Mouse (Mus musculus) embryonic fibroblast, embryonic 13.5 days (primary cell): ENCODE measurements around the gene Skp1a. TPM values are rescaled to one million over a fixed set of nuclear protein-coding genes. Genes with fewer than 3 reads are reported as not detected.

ENCODE experiments used
- H3K27ac ChIP-seq: 2 replicates; pipeline ENCODE4 v1.5.1; 2012; ENCODE audit warnings: low read length, control low read depth, inconsistent platforms; ENCODE audit not compliant: insufficient read depth
- H3K4me1 ChIP-seq: 2 replicates; pipeline ENCODE4 v1.6.1; 2011; ENCODE audit warnings: low read length; ENCODE audit not compliant: control insufficient read depth, insufficient read depth
- H3K4me3 ChIP-seq: 2 replicates; pipeline ENCODE4 v1.5.1; 2011; ENCODE audit warnings: mild to moderate bottlenecking, control low read depth, low read length; ENCODE audit not compliant: insufficient read depth
- CTCF ChIP-seq: IDR thresholded peaks from 2 replicates; pipeline ENCODE4 v1.5.1; 2011; ENCODE audit warnings: mild to moderate bottlenecking, control low read depth, low read length, moderate library complexity, borderline replicate concordance; ENCODE audit not compliant: insufficient read depth
- POLR2A ChIP-seq: IDR thresholded peaks from 2 replicates; pipeline ENCODE4 v1.6.1; 2011; ENCODE audit warnings: low read depth, mild to moderate bottlenecking, control low read depth, low read length, moderate library complexity
- polyA plus RNA-seq: library from polyadenylated mRNA; stranded (reverse); fragments of >200 nt; gene quantifications from 2 replicates; pipeline ENCODE4 v1.2.4, GENCODE M21; 2011; ENCODE audit warnings: low read depth; ENCODE audit not compliant: missing spikeins, insufficient read length

Gene Skp1a
- polyA plus RNA-seq, 1 experiment, result 311 TPM

DNA sequence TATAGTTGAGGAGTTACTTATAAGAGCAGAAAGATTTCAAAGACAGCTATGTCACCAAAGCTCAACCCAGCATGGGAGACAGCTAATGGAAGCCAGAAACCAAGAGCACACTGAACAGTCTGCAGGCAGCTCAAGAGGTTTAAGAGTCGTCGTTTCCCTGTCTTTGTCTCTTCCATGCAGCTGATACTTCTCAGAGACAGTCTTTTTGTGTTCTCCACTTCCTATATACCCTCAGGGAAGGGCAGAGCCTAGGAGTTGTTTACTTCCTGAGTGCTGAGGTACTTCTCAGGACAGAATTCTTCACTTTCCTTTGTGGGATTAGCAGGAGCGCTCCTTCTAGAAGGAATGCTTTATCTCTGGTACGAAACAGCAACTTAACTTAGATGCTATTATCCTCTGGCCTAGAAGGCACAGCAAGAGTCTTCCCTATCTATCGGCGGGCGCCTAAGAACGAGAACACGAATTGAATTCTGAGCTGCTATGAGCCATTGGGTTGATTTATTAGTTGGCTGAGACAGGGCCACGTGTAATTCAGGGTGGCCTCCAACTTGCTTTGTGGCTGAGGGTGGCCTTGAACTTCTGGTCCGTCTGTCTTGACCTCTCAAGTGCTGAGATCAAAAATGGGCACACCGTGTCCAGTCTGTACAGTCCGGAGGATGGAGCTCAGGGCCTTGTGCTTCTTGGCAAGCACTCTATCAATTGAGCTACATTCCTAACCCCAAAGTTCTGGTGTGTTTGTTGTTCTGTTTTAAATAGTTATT, 4.1 kb upstream of the Skp1a start:
- Histone ChIP-seq H3K4me1 (0 out of 2 replicates have a peak, but pooled peaks cover 1% of the 10 kb centered on the region), H3K4me3 (no peak overlapping the region), H3K27ac (no peak overlapping the region)
- TF ChIP-seq CTCF (no peak), POLR2A (no peak)

DNA sequence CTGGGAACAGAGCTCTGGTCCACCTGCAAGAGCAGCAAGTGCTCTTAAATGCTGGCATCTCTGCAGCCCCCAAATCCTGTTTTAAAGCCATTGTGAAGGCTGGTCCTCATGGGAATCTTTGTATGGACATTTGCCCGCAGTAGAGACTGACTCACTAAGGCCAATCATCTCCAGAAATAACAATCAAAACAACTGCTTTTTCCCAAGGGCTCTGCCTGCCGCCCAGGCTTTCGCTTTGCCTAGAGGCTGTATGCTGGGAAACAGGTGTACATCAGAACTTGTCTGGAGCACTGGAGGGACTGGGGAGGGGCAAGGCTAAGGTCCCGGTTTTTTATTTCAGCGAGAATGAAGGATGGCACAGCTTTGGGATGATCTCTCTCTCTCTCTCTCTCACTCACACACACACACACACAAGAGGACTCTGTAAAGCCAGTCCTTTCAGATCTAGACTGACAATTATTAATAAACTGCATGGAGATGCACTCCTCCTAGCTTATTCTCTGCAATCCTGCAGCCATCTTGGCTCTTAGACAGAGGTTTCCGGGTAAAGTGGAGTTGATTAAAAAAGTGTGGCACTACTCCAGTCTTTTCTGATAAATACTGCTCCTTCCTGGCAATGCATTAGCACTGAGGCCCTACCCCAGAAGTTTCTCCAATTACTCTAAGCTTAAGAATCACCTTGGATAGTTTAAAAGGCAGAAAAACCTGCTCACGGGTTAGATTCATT, 2.9 kb upstream of the Skp1a start:
- H3K4me3 ChIP-seq, result no peak overlapping the region
- TF ChIP-seq POLR2A (no peak), CTCF (no peak)
- 0 out of 2 replicates have a peak, but pooled peaks cover 1% of the 10 kb centered on the region for H3K4me1 ChIP-seq
- no peak overlapping the region for H3K27ac ChIP-seq

DNA sequence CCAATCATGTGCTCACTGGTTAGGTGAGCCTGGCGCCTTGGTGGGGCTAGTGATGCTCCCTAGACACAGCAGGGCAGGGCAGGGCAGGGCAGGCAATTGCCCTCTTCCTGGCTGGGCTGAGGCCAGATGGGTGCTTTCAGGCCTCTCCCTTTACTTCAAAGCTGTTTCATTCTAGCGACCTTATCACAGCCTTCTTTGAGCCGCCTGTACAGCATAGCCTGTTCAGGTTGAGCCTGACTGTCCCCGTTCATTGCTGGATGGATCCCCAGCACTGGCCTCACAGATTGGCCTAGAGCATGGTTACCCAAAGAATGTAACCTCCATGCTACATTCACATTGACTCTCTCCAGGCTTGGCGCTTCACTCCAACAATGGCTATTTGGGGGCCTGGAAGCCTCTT, 1.1 kb upstream of the Skp1a start:
- H3K4me3 ChIP-seq, result no peak overlapping the region; the same call in 1 of the 2 replicates
- no peak overlapping the region for H3K27ac ChIP-seq
- TF ChIP-seq POLR2A, result no peak
- no peak for TF ChIP-seq CTCF
- 0 out of 2 replicates have a peak, but pooled peaks cover 1% of the 10 kb centered on the region for H3K4me1 ChIP-seq

DNA sequence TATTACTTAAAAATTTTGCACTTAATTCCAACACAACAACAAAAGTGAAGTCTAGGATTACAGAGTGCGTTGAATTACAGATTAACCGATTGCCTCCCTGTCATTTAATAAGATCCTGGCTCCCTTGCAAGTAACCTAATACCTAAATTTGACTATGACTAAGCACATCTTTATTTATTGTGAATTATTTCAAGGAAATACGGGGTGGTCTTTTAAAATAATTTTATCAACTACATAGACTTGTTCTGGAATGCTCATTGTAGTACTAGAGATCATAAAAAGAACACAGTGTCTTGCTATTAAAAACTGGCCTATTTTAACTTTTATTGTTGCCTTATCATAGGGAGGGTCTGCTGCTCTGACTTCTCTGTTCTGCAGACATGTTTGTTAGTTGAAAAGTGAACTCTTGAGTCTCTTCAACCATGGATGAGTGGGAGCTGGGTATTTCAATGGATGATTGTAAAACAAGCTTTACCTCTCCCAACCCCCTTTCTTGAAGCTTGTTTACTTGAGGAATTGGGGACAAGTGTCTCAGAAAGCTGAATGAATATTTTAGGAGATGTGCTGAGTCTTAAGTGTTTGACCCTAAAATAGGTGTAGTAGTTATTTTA, 1.4 kb downstream of the Skp1a start:
- H3K4me1 ChIP-seq, result 0 out of 2 replicates have a peak, but pooled peaks cover 1% of the 10 kb centered on the region
- H3K4me3 ChIP-seq, result peak overlapping the region; percentile 45
- H3K27ac ChIP-seq, result no peak overlapping the region
- TF ChIP-seq POLR2A, result no peak
- TF ChIP-seq CTCF, result no peak

DNA sequence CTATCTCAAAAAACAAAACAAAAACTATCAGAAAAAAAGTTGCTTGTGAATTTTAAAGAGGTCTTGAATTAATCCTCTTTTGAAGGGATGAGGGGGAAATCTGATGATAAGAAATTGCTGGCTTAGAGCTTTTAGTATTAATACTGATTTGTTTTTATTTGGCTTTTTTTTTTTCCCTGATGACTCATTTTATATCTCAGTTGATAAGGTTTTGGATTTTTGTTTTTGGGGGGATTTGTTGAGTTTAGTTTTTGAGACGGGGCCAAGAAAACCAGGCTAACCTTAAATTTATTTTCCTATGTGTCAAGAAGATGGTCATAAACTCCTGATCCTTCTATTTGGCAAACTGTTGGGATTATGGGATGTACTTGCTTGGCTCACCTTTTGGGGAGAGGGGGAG, 2.1 kb downstream of the Skp1a start:
- peak overlapping the region; percentile 24; the same call in 1 of the 2 replicates for H3K4me3 ChIP-seq

DNA sequence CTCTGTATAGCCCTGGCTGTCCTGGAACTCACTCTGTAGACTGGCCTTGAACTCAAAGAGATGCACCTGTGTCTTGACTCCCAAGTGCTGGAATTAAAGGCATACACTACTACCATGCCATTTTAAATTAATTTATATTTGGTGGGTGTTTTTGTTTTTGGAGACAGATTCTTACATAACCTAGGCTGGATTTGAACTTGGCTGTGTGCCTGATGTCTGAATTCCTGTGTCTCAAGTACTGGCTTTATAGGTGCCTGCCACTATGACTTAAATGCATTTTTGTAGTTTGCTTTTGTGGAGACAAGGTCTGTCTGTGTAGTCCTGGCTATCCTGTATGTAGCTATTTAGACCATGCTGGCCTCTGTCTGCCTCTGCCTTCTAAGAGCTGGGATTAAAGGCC, 2.7 kb downstream of the Skp1a start:
- TF ChIP-seq CTCF (no peak), POLR2A (no peak)
- Histone ChIP-seq H3K27ac (no peak overlapping the region), H3K4me1 (0 out of 2 replicates have a peak, but pooled peaks cover 1% of the 10 kb centered on the region), H3K4me3 (no peak overlapping the region)

More for the DNA sequence above, 2.1 kb downstream of the Skp1a start:
- TF ChIP-seq CTCF, result no peak
- no peak for TF ChIP-seq POLR2A
- no peak overlapping the region for H3K27ac ChIP-seq
- H3K4me1 ChIP-seq, result 0 out of 2 replicates have a peak, but pooled peaks cover 1% of the 10 kb centered on the region

DNA sequence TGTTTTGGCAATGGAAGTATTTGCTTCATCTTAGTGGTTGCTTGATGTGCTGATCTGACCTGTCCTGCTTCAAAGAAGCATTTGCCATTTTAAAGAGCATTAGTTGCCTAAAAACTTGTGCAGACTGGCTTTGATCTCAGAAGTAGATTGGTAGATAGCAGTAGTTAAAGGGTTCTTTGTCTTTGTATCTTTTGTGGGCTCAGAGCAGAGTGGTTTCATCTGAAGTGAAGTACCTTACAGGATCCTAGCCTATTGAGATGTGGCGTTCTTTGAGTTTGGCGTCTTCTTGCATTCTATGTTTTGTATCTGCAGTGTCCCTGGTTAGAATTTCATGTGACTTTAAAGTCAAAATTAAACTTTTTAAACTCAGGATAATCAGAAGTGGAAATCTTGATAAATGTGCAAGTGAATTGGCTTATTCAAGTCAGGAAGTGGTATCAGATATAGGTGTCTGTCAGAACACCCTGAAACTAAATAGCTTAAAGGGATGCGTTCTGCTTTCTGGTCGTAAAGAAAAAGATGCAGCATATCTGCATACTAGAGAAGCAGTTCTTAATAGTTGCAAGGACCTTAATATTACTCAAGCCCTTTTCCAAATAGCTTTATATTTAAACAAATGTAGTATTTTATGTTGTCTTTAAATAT, 9.2 kb downstream of the Skp1a start:
- Histone ChIP-seq H3K4me3 (no peak overlapping the region), H3K27ac (no peak overlapping the region)
- no peak for TF ChIP-seq CTCF
- no peak for TF ChIP-seq POLR2A

DNA sequence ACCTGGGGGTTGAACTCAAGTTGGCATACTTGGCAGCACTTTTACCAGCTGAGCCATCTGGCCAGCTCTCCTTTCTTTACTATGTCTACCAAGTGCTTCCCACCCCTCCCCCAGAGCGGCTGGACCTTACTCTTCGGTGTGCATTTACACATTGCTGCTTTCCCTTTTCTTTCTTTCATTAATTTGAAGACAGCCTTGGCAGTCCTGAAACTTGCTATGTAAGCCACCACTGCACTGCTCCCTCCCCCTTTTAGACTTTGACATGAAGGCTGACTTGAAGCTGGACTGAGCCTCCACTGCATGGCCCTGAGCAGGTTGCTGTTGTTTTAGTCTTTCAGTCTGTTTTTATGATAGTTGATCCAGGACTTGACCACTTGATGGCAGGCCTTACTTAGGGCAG, 17.7 kb downstream of the Skp1a start:
- H3K4me3 ChIP-seq, result no peak overlapping the region
- peaks cover 7% of the 10 kb centered on the region for H3K4me1 ChIP-seq
- H3K27ac ChIP-seq, result no peak overlapping the region
- TF ChIP-seq POLR2A, result no peak
- no peak for TF ChIP-seq CTCF

More for the DNA sequence above, 9.2 kb downstream of the Skp1a start:
- H3K4me1 ChIP-seq, result no peaks in the 10 kb centered on the region

DNA sequence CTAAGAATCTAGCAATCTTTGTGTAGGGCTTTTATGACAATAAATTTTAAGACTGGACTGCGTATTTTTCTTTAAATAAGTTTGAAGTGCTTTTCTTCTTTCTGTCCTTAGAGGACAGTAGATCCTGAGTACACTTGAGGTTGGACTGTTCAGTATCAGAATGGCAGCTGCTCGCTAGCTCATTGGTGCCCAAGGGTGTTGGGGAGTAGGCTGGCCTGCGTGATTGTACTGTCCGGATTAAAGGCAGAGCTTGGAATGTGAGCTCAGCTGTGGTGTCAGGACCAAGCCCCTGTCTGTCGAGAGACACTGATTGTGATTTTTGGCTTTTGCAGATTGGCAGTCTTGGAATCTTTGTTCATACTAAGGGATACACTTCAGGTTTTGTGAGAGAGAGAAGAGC, 20.0 kb downstream of the Skp1a start:
- H3K4me1 ChIP-seq, result peaks cover 7% of the 10 kb centered on the region
- no peak overlapping the region for H3K27ac ChIP-seq
- TF ChIP-seq POLR2A, result no peak
- TF ChIP-seq CTCF, result no peak
- H3K4me3 ChIP-seq, result no peak overlapping the region
